Mouse (Mus musculus): ENCODE data around the gene Gm11567. TPM values are rescaled to one million over a fixed set of nuclear protein-coding genes. Genes with fewer than 3 reads are reported as not detected.
"Not testable (repeated sequence)": the region's sequence is repeated elsewhere in the genome, so short reads cannot be mapped to it uniquely, and the experiment has no call there.

Gene Gm11567
- polyA plus RNA-seq (2015; fragmentation: Nextera tagmentation; extraction: Ambion mirVana), result 1.5 and 1.7 TPM in 2 replicates

GRCm38 (mm10) chr11:99878887-99879286, at the start of gene Gm11567:
TSS of gene Gm11567 (plus strand) at chr11:99879187.
- not testable (repeated sequence) for H3K9ac ChIP-seq; H3K9me3 ChIP-seq (replicated peaks); H3K4me3 ChIP-seq (replicated peaks); ATAC-seq (ENCODE audit: insufficient number of reproducible peaks, low FRiP score, low TSS enrichment, low read depth); H3K4me1 ChIP-seq; H3K27me3 ChIP-seq; H3K4me2 ChIP-seq (replicated peaks); H3K36me3 ChIP-seq; H3K27ac ChIP-seq (replicated peaks)
- WGBS, result 49% methylated on average over 1 of the region's 1 CpGs

- no peaks in the 10 kb centered on the region for H3K27me3 ChIP-seq
- no peaks in the 10 kb centered on the region for H3K9me3 ChIP-seq (replicated peaks)
- H3K4me1 ChIP-seq, result no peaks in the 10 kb centered on the region
- WGBS, result 54% methylated on average over 1 of the region's 1 CpGs
- H3K9ac ChIP-seq, result no peak within 1 kb of the TSS
- H3K27ac ChIP-seq (replicated peaks), result no peak within 1 kb of the TSS
- H3K36me3 ChIP-seq, result no peaks in the 10 kb centered on the region
- ATAC-seq (ENCODE audit: insufficient number of reproducible peaks, low FRiP score, low TSS enrichment, low read depth), result no peak
- no peak within 1 kb of the TSS for H3K4me2 ChIP-seq (replicated peaks)
- no peak within 1 kb of the TSS for H3K4me3 ChIP-seq (replicated peaks)
Measured at GRCm38 (mm10) chr11:99837966-99838365, 41.0 kb upstream of the Gm11567 start, which contains the start of gene 2300003K06Rik. TSS of gene 2300003K06Rik (minus strand) at chr11:99838066.

- Histone ChIP-seq H3K4me2 (replicated peaks) (no peak overlapping the region), H3K9ac (no peak overlapping the region), H3K9me3 (replicated peaks) (no peaks in the 10 kb centered on the region), H3K27me3 (no peaks in the 10 kb centered on the region), H3K4me1 (no peaks in the 10 kb centered on the region), H3K27ac (replicated peaks) (no peak overlapping the region), H3K4me3 (replicated peaks) (no peak overlapping the region), H3K36me3 (no peaks in the 10 kb centered on the region)
- WGBS, result 87% methylated on average over 1 of the region's 1 CpGs
- no peak for ATAC-seq (ENCODE audit: insufficient number of reproducible peaks, low FRiP score, low TSS enrichment, low read depth)
Measured at GRCm38 (mm10) chr11:99842185-99842584, 36.8 kb upstream of the Gm11567 start.

GRCm38 (mm10) chr11:99846746-99847145, 32.2 kb upstream of the Gm11567 start:
- no peak overlapping the region for H3K4me3 ChIP-seq (replicated peaks)
- ATAC-seq (ENCODE audit: insufficient number of reproducible peaks, low FRiP score, low TSS enrichment, low read depth), result no peak
- no peak overlapping the region for H3K27ac ChIP-seq (replicated peaks)
- H3K9me3 ChIP-seq (replicated peaks), result no peaks in the 10 kb centered on the region
- H3K4me2 ChIP-seq (replicated peaks), result no peak overlapping the region
- WGBS, result 87% methylated on average over 2 of the region's 2 CpGs
- no peak overlapping the region for H3K9ac ChIP-seq
- no peaks in the 10 kb centered on the region for H3K4me1 ChIP-seq
- H3K27me3 ChIP-seq, result no peaks in the 10 kb centered on the region
- H3K36me3 ChIP-seq, result no peaks in the 10 kb centered on the region

GRCm38 (mm10) chr11:99851508-99851907, 27.5 kb upstream of the Gm11567 start, which contains the start of gene Krtap4-16:
TSS of gene Krtap4-16 (minus strand) at chr11:99851608.
- Histone ChIP-seq H3K36me3 (no peaks in the 10 kb centered on the region), H3K4me3 (replicated peaks) (no peak within 1 kb of the TSS), H3K4me2 (replicated peaks) (no peak within 1 kb of the TSS), H3K9me3 (replicated peaks) (no peaks in the 10 kb centered on the region), H3K27ac (replicated peaks) (no peak within 1 kb of the TSS), H3K9ac (no peak within 1 kb of the TSS), H3K4me1 (no peaks in the 10 kb centered on the region), H3K27me3 (no peaks in the 10 kb centered on the region)
- ATAC-seq (ENCODE audit: insufficient number of reproducible peaks, low FRiP score, low TSS enrichment, low read depth), result no peak

- Histone ChIP-seq H3K4me1 (no peaks in the 10 kb centered on the region), H3K27ac (replicated peaks) (no peak overlapping the region), H3K9me3 (replicated peaks) (no peaks in the 10 kb centered on the region), H3K4me3 (replicated peaks) (no peak overlapping the region), H3K36me3 (no peaks in the 10 kb centered on the region), H3K27me3 (no peaks in the 10 kb centered on the region), H3K9ac (no peak overlapping the region), H3K4me2 (replicated peaks) (no peak overlapping the region)
- 67% methylated on average over 3 of the region's 3 CpGs for WGBS
- ATAC-seq (ENCODE audit: insufficient number of reproducible peaks, low FRiP score, low TSS enrichment, low read depth), result no peak
Measured at GRCm38 (mm10) chr11:99854121-99854520, 24.9 kb upstream of the Gm11567 start.

GRCm38 (mm10) chr11:99857617-99858016, 21.4 kb upstream of the Gm11567 start, which contains the start of gene Gm11568:
TSS of gene Gm11568 (plus strand) at chr11:99857917.
- Histone ChIP-seq H3K36me3 (no peaks in the 10 kb centered on the region), H3K4me3 (replicated peaks) (no peak within 1 kb of the TSS), H3K4me2 (replicated peaks) (no peak within 1 kb of the TSS), H3K27ac (replicated peaks) (no peak within 1 kb of the TSS), H3K9ac (no peak within 1 kb of the TSS), H3K27me3 (no peaks in the 10 kb centered on the region), H3K9me3 (replicated peaks) (no peaks in the 10 kb centered on the region), H3K4me1 (no peaks in the 10 kb centered on the region)
- 75% methylated on average over 2 of the region's 2 CpGs for whole genome bisulfite sequencing
- no peak for ATAC-seq (ENCODE audit: insufficient number of reproducible peaks, low FRiP score, low TSS enrichment, low read depth)

GRCm38 (mm10) chr11:99858761-99859160, 20.2 kb upstream of the Gm11567 start:
- H3K4me1 ChIP-seq, result no peaks in the 10 kb centered on the region
- H3K4me3 ChIP-seq (replicated peaks), result no peak overlapping the region
- H3K4me2 ChIP-seq (replicated peaks), result no peak overlapping the region
- H3K27ac ChIP-seq (replicated peaks), result no peak overlapping the region
- no peaks in the 10 kb centered on the region for H3K36me3 ChIP-seq
- H3K9me3 ChIP-seq (replicated peaks), result no peaks in the 10 kb centered on the region
- ATAC-seq (ENCODE audit: insufficient number of reproducible peaks, low FRiP score, low TSS enrichment, low read depth), result no peak
- 38% methylated on average over 2 of the region's 2 CpGs for WGBS
- no peaks in the 10 kb centered on the region for H3K27me3 ChIP-seq
- H3K9ac ChIP-seq, result no peak overlapping the region

- not testable (repeated sequence) for ATAC-seq (ENCODE audit: insufficient number of reproducible peaks, low FRiP score, low TSS enrichment, low read depth); H3K4me2 ChIP-seq (replicated peaks); H3K27ac ChIP-seq (replicated peaks); H3K36me3 ChIP-seq; H3K4me3 ChIP-seq (replicated peaks); H3K27me3 ChIP-seq; H3K4me1 ChIP-seq; H3K9me3 ChIP-seq (replicated peaks); H3K9ac ChIP-seq
- 51% methylated on average over 1 of the region's 1 CpGs for WGBS
Measured at GRCm38 (mm10) chr11:99864176-99864575, 14.8 kb upstream of the Gm11567 start, which contains the start of gene Gm11559. TSS of gene Gm11559 (plus strand) at chr11:99864476.

- ATAC-seq (ENCODE audit: insufficient number of reproducible peaks, low FRiP score, low TSS enrichment, low read depth); H3K4me1 ChIP-seq; H3K36me3 ChIP-seq; H3K27me3 ChIP-seq; H3K4me2 ChIP-seq (replicated peaks); H3K27ac ChIP-seq (replicated peaks); H3K9ac ChIP-seq; H3K9me3 ChIP-seq (replicated peaks); H3K4me3 ChIP-seq (replicated peaks): not testable (repeated sequence)
- WGBS, result 50% methylated on average over 1 of the region's 1 CpGs
Measured at GRCm38 (mm10) chr11:99873089-99873488, 5.9 kb upstream of the Gm11567 start, which contains the start of gene Krtap9-1. TSS of gene Krtap9-1 (plus strand) at chr11:99873389.

GRCm38 (mm10) chr11:99907620-99908019, 28.6 kb downstream of the Gm11567 start, which contains the start of gene Krtap31-1:
TSS of gene Krtap31-1 (plus strand) at chr11:99907920.
- Histone ChIP-seq H3K4me3 (replicated peaks) (no peak within 1 kb of the TSS), H3K27ac (replicated peaks) (no peak within 1 kb of the TSS)

GRCm38 (mm10) chr11:99914451-99914850, 35.5 kb downstream of the Gm11567 start, which contains the start of gene Gm11565:
TSS of gene Gm11565 (plus strand) at chr11:99914751.
- WGBS, result 91% methylated on average over 3 of the region's 3 CpGs
- no peak within 1 kb of the TSS for H3K4me3 ChIP-seq (replicated peaks)
- no peak for ATAC-seq (ENCODE audit: insufficient number of reproducible peaks, low FRiP score, low TSS enrichment, low read depth)

More at GRCm38 (mm10) chr11:99907620-99908019, 28.6 kb downstream of the Gm11567 start, which contains the start of gene Krtap31-1:
- no peak within 1 kb of the TSS for H3K9ac ChIP-seq
- no peaks in the 10 kb centered on the region for H3K9me3 ChIP-seq (replicated peaks)
- 84% methylated on average over 2 of the region's 2 CpGs for WGBS
- H3K36me3 ChIP-seq, result no peaks in the 10 kb centered on the region
- H3K27me3 ChIP-seq, result no peaks in the 10 kb centered on the region
- no peak for ATAC-seq (ENCODE audit: insufficient number of reproducible peaks, low FRiP score, low TSS enrichment, low read depth)
- no peaks in the 10 kb centered on the region for H3K4me1 ChIP-seq
- no peak within 1 kb of the TSS for H3K4me2 ChIP-seq (replicated peaks)

More at GRCm38 (mm10) chr11:99914451-99914850, 35.5 kb downstream of the Gm11567 start, which contains the start of gene Gm11565:
- Histone ChIP-seq H3K4me2 (replicated peaks) (no peak within 1 kb of the TSS), H3K9me3 (replicated peaks) (no peaks in the 10 kb centered on the region), H3K27me3 (no peaks in the 10 kb centered on the region), H3K36me3 (no peaks in the 10 kb centered on the region), H3K4me1 (no peaks in the 10 kb centered on the region), H3K9ac (no peak within 1 kb of the TSS), H3K27ac (replicated peaks) (no peak within 1 kb of the TSS)
